Mouse (Mus musculus): ENCODE results near the gene Ovca2.

GRCm38 (mm10) chr11:75133391-75133790, 45.2 kb downstream of the Ovca2 start:
- no peak for TF ChIP-seq CTCF (IDR thresholded peaks at IDR 0.05; ENCODE audit: borderline replicate concordance, control insufficient read depth, extremely low read depth, insufficient read depth, low read length, poor library complexity)
- TF ChIP-seq POLR2A (IDR thresholded peaks at IDR 0.05; ENCODE audit: control insufficient read depth, extremely low read depth, insufficient read depth, low read length, poor library complexity) = no peak

Measured in thymus, adult 2 months (tissue).